Mouse (Mus musculus) kidney, postnatal 25 days (tissue): ENCODE results near the gene Nfatc2.
A peak's percentile ranks its signal among the peaks of the same experiment; 100 is the strongest.

Experiments
- DNase-seq, 2 experiments: peaks; one replicate each; pipeline ENCODE4 v3.0.0; 2021; ENCODE audit warnings: mixed read lengths in 2 of 2

The Nfatc2 gene

DNA sequence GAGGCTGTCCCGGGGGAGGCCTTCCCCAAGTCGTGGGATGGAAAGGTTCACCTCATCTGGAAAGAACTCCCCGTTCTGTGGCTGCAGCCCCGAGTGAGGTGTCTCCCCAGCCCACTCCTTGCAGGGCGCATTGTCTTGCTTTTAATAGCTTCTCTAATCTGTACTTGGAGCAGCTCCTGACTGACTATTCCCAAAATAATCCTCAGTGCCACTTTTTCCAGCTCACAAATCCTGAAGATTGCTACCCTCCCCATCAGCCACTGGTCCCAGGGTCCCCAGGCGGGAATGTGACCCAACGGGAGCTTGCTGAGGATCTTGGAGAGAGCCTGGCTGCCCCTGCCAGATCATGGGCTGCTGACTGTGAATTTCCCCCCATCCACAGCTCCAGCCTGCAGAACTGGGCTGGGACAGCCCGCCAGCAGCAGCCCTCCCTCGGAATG, 6.7 kb upstream of the Nfatc2 start:
- DNase-seq, result no peak

DNA sequence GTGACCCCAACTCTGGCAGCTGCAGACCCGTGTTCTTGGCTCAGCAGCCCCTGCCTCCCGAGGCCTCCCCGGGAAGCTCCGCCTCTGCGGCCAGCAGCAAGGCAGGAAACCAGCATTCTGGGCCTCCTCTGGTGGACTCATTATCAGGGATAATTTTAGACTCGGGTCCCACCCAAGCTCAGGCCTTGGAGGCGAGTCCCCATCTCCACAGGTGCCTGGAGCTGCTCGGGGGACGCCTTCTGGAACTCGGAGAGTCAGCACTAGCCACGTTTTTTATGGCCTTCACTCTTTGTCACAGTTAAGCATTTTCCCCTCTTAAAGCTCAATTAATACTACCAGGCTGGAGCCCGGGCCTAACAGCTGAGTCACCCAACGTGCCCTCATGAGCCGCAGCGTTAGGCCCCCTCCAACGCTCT, 3.2 kb upstream of the Nfatc2 start:
- peak in 1 of 2 experiments; percentile 48 for DNase-seq

GRCm38 (mm10) chr2:168602387-168602741, 907 bp upstream of the Nfatc2 start:
- no peak for DNase-seq

GRCm38 (mm10) chr2:168600750-168601490, 537 bp downstream of the Nfatc2 start:
- DNase-seq, result no peak

DNA sequence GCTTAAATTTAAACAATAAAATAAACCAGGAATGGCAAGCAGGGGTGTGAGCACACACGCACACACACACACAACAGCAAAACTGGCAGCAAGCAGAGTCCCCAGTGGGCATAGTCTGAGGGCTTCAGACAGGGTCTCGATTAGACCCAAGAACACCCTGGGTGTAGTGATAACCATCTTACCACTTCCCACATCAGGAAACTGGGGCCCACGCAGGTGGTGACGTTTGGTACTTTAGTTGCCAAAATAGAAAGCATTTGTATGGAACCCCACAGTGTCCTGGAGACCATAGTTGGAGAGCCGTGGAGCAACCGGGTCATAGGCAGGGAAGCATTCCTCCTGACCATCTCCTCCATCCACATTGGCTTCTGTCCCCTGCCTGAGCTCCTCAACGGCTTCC, 5.8 kb downstream of the Nfatc2 start:
- no peak for DNase-seq

DNA sequence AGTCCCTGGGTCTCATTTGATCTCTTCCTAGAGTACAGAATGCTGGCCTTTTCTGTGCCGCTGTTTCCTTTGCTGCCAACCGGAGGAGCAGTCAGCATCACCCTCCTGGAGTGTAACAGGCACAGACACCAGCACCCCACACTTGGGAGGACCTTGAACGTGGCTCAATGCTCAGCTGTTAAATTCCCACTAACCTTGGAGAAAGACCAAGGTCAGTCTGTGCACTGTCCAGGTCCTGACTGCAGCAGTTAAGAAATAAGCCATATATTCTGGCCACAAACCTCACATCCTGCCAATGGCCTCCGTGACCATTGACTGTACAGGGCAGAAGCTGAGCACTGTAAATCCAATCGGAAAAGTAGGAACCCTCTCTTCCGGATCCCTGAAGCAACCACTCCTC, 7.8 kb downstream of the Nfatc2 start:
- peak in 1 of 2 experiments; percentile 21 for DNase-seq

- DNase-seq, result peak in 1 of 2 experiments; percentile 39
Observed at GRCm38 (mm10) chr2:168593004-168593403, 8.5 kb downstream of the Nfatc2 start.

DNA sequence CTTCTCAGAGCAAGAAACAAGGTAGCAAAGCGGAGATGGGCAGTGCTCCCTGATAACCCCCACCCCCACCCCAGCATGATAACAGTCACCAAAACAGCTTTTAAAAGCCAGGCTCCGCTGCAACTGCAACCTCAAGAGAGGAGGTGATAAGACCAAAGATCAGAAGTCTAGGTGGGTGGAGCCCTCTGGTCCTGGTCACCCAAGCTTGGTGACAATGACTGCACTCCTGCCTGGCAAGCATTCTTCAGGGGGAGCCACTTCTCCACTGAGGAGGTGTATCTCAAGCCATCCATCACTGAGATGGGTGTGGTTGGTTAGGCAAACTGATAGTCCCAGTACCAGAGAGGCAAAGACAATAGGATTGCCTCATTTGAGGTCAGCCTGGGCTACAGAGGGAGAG, 10.4 kb downstream of the Nfatc2 start:
- DNase-seq, result no peak

GRCm38 (mm10) chr2:168590556-168590955, 10.9 kb downstream of the Nfatc2 start:
- no peak for DNase-seq

GRCm38 (mm10) chr2:168590168-168590551, 11.3 kb downstream of the Nfatc2 start:
- DNase-seq, result peak; percentile 82 to 88

- no peak for DNase-seq
Observed at GRCm38 (mm10) chr2:168589368-168590167, 11.9 kb downstream of the Nfatc2 start.

- no peak for DNase-seq
Observed at GRCm38 (mm10) chr2:168588591-168589367, 12.7 kb downstream of the Nfatc2 start.

GRCm38 (mm10) chr2:168587159-168587558, 14.3 kb downstream of the Nfatc2 start:
- peak; percentile 59 to 70 for DNase-seq

DNA sequence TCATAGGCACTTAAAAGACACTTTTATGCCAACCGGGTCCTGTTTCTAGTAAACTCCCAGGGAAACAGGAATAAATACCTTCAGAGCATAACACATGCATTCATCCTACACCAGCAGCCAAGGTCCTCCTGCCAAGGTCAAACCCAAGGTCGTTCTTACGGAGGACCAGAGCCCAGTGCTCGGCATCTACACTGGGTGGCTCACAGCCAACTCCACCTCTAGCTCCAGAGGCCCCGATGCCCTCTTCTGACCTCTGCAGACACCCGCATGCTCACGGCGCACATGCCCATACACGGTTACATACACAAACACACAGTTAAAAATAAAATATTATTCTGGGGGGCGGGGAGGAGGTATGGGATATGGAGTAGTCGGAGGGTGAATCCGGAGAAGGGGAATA, 14.9 kb downstream of the Nfatc2 start:
- peak; percentile 46 to 72 for DNase-seq

DNA sequence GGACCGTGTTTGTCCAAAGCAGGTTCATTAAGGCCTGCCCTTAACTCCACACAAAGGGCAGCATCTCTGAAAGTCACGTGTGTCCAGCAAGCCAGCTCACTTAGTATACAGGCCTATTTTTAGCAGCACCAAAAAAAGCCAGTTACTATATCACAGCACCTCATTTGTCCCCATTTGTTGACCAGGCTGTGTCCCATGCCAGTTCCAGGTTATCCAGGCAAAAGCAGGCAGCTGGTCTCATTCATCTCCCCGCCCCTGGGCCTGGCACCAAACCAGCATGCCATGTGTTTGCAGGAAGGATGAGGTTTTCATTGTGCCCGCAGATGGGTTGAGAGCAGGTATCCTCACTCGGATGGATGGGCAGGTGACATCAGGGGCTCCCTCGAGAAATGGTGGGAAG, 16.6 kb downstream of the Nfatc2 start:
- DNase-seq, result peak in 1 of 2 experiments; percentile 68

DNA sequence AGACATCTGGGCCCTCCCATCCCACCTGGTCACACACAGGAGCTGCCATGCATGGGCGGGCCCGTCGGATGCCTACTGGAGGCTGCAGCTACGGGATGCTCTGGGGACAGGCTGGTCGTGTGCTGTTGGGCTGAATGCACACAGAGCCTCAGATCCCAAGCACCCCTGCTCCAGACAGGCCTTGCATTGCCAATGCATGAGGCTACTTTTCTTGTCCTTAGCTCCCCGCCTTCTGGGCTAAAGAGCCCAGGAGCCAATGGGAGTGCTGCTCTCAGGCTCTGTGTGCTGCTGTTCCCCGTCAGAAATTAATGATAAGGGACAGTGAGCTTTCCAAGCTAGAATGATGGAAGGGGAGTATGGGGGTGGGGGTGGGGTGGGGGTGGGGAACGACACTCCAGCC, 17.0 kb downstream of the Nfatc2 start:
- DNase-seq, result no peak

DNA sequence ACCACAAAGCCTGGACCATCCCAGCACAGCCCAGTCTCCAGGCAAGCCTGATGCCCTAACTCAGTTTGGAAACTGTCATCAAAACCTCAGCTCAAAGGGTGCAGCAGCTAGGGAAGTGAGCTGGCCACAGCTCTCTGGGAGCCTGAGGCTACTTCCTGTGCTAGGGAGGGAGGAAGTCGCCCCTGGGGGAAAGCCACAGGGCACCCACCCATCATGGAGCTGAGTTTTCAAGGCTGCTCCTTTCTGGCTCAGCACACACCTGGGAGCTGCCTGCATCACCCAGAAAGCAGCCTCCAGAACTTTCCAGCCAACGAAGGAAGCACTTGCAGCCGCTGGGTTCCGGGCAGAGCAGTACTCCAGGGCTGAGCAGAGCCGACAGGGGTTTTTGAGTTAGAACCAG, 18.4 kb downstream of the Nfatc2 start:
- DNase-seq, result no peak

DNA sequence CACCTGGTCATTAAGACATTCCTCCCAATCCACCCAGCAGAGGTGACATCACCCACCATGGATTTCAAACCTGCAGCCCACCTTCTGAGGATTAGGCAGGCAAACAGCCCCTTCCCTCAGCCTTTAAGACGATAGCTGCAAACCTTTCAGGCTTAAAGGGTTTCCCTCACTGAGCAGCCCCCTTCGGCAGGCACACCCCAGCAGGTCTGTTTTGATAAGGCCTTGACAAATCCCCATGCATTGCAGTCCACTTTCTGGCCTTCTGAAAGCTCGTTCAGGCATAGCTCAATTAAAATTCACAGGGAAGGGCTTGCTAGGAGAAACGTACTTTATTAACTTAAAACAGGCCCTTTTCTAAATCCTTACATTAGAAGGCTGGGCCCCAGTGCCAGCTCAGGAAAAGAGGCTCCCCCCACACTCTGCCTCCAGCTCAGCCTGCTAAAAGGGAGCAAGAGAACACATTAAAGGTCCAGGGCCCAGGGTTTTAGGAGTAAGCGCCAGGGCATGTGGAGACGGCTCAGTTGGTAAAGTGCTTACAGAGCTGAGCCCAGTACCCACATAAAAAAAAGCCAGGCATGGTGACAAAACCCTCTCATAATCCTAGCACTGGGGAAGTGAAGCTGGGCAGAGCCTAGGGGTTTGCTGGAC, 20.1 kb downstream of the Nfatc2 start:
- no peak for DNase-seq

GRCm38 (mm10) chr2:168580295-168580915, 21.1 kb downstream of the Nfatc2 start:
- no peak for DNase-seq

- DNase-seq, result no peak
Observed at GRCm38 (mm10) chr2:168579601-168580130, 21.8 kb downstream of the Nfatc2 start.

- DNase-seq, result no peak
Observed at GRCm38 (mm10) chr2:168579109-168579508, 22.3 kb downstream of the Nfatc2 start.

DNA sequence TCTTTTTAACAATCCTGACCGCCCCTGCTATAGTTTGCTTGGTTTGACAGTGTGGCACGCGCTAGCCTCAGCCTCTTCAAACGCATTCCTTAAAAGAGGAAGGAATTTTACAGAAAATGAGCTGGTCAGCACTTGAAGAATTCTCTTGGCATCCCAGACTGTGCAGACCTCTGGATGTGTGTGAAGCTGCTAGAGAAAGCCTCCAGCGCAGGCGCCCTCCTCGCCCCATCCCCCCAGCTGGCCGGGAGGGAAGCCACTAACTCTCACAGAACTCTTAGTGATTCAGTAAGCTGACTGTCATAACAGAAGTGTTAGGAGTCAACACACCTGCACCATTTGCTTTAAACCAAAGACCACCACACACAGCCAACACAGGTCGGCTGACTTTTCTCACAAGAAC, 23.3 kb downstream of the Nfatc2 start:
- no peak for DNase-seq
